Mouse (Mus musculus): ENCODE data around the gene Rxra.

Rxra gene

DNA sequence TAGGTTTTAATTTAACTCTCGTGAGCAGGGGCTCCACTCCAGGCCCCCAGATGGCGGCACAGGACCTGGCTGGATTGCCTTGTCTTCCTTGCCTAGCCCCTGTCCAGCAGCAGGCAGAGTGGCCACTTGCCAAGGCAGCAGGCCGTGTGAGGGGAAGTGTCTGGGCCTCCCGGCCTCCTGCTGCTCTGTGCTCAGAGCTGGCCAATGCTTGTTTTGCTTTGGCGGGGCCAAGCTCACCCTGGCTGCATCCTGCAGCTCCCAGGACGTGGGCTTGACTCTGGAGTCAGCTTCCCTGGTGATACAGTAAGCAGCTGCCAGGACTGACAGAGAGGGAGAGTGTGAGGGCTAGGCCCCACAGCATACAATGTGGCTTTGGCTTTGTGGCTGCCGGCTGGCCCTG is 23.3 kb downstream of the Rxra start:
- in situ Hi-C loops (cut with MboI; ENCODE audit: low sequenced_read_pairs) = no loop called here

DNA sequence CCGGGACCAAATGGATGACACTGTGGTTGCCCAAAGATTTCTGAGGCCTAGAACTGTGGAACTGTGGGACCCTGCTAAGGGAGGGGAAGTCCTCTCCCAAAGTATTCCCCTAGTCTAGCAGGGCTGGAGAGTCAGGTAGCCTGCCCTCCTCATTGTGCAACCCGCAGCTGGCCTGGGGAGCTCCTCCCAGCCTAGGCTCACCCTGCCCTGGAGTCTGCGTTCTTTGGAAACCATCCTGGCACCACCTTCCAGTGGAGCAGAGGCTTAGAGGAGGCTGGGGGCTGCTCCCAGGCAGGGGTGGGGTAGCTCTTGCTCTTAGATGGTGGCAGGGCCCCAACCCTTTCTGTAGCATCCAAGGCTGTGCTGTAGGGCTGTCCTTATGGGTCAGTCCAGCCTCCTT is 26.0 kb downstream of the Rxra start:
- in situ Hi-C loops (cut with MboI; ENCODE audit: low sequenced_read_pairs) = no loop called here

DNA sequence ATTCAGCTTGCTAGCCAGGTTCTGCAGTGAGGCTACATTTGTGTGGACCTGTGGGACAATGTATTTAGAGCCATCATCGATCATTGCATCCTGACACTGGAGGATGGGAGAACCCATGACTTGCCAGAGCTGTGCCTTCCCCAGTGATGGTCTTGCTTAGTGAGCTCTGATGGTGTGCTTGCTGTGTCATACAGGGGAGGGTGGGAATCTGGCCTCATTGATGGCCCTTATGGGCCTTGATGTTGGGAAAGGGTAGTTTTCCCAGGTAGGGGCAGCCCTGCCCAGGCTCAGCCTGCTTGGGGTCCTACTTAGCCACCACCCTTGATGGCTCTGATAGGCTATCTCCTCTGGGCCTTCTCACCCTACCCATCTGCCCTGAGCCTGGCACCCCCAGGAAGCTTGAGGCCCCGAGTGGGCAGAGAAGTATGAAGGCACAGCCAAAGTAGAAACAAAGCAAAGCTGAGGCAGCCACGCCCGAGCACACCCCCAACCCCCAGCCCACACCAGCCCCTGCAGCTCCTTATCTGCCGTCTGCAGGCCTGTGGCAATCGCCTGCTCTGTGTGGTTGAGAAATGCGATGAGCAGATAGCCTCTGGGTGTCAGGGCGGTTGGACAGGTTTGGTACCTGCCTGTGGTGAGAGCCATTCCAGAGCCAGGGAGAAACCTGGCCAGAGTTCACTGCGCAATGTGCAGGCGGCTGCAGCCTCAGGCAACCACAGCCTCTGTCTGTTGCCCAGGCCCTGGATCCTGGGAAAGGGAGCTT is 26.8 kb downstream of the Rxra start:
- in situ Hi-C loops (cut with MboI; ENCODE audit: low sequenced_read_pairs) = no loop called here

DNA sequence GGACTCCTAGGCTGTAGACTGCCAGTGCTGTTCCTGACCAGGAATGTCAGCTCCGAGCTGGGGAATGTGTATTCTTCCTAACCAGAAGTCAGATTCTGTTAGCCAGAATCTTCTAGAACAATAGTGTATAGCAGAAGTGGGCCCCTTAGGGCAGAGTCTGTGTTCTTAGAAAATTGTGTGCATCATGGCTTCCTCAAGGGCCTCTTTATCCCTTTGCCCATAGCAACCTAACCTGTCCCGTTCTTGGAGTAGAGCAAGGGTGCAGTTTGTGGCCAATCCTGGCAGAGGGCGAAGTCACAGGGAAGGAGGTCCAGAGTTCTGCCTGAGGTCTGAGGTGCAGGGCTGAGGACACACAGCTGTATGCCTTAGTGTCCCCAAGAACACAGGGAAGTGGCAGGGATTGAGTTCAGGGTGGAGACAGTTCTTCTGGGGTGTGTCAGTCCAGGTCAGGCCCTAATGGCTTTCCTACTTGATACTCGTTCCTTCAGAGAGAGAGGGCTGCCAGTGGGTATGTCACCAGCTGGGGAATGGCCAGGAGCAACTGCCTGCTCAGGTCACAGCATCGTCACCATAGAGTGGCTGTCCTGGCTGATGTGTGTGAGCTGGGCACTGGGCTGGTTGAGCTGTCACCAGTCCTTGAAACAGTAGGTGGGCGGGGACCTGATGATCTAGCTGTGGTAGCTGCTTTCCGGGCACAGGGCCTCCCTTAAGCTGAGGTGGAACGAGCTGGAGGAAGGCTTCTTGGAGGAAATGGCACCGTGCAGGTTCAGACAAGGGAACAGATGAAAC is 27.8 kb downstream of the Rxra start:
- in situ Hi-C loops (cut with MboI; ENCODE audit: low sequenced_read_pairs) = no loop called here

- in situ Hi-C loops (cut with MboI; ENCODE audit: low sequenced_read_pairs) = no loop called here
Observed at GRCm38 (mm10) chr2:27704641-27705040, 28.4 kb downstream of the Rxra start.

DNA sequence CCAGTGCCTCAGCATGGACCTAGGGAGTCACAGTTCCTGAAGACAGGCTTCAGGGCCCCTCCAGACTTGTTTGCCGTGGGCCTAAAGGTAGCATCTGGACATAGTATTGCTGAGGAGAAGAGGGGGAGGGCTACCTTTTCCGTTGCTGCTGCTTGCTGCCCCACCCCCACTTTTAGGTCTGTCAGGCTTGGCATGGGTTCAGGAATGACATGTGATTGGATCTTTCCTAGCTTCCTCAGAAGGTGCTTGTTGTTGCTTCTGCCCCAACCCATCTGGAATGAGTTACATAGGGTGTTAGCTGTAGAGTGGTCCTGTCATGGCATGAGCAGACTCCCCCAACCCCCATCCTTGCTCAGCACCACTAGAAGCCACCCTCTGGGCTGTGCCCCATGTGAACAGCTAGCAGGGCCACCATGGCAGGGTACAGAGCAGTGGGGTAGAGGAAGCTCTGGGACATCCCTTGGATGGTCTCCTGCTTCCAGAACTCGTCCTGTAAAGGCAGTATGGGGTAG is 34.7 kb downstream of the Rxra start:
- in situ Hi-C loops (cut with MboI; ENCODE audit: low sequenced_read_pairs) = no loop called here

DNA sequence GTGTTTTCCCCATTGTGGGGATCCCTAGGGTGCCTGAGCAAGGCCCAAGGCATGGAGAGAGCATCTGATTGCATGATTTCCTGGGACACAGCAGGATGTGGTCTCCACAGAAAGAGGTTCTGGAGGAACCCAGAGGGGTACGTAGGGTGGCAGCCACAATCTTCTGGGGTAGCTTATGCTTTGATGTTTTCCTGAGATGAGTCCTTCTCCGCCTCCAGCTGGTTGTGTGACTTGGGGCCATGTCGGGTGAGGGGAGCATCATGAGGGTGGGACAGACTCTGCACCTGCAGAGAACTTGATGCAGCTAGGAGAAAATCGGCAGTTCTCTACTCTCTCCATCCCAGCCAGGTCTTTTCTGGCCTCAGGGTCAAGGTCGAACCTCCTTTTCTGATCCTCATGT is 36.4 kb downstream of the Rxra start:
- in situ Hi-C loops (cut with MboI; ENCODE audit: low sequenced_read_pairs) = no loop called here

DNA sequence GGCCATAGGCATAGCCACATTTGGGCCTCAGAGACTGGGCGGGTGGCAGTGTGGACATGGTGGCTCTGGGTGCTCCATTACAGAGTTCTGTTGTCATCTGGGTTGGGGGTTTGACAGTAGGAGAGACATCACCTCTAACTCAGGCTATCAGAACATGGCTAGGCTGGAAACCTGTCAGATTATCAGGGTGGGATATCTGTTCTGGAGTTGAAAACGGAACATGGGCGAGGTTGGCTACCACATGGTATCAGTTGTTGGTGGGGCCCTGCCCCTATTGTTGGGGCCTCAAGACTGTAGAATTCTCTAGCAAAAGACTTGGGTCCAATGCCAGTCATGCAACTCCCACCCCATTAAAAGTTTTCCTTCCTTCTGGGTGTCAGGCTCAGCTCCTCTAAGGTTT is 37.1 kb downstream of the Rxra start:
- in situ Hi-C loops (cut with MboI; ENCODE audit: low sequenced_read_pairs) = no loop called here

DNA sequence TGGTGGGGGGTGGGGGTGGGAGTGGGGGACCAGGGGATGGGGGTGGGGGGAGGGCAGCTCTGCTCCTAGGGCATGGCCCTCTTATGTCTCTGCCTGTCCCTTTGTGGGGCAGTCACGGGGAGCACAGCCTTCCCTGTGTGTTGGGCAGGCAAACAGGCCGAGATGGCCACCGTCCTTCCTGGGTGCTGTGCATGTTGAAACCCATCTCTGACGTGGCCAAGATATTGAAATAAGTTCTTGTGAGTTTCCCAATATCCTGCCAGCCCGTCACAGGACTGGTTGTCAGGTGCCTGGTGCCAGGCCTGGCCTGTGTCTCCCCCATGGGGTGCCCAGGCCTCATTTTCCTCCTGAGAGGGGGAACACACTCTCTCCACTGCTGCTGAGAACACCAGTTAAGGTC is 37.9 kb downstream of the Rxra start:
- in situ Hi-C loops (cut with MboI; ENCODE audit: low sequenced_read_pairs) = no loop called here

GRCm38 (mm10) chr2:27715221-27715620 is 39.0 kb downstream of the Rxra start:
- in situ Hi-C loops (cut with MboI; ENCODE audit: low sequenced_read_pairs) = no loop called here

DNA sequence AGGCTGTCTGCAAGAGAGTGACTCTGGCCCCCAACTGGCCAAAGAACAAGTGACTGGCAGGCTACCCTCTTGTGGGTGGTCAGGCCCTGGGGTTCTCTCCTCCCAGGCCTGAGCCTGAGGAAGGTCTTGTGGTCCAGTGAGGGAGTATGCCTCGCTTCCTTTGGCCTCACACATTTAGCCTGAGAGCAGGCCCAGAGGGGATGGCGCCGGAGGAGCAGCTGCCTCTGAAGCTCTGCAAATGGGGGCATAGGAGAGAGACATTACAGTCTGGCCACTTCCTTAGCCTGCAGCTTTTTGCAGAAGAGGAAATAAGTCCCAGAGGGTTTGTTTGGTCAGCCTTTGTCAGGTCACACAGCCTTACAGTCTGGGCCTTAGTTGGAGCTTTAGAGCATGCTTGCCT is 40.1 kb downstream of the Rxra start:
- in situ Hi-C loops (cut with MboI; ENCODE audit: low sequenced_read_pairs) = no loop called here

GRCm38 (mm10) chr2:27718191-27718590 is 42.0 kb downstream of the Rxra start:
- in situ Hi-C loops (cut with MboI; ENCODE audit: low sequenced_read_pairs) = no loop called here

GRCm38 (mm10) chr2:27719601-27720000 is 43.4 kb downstream of the Rxra start:
- in situ Hi-C loops (cut with MboI; ENCODE audit: low sequenced_read_pairs) = no loop called here

DNA sequence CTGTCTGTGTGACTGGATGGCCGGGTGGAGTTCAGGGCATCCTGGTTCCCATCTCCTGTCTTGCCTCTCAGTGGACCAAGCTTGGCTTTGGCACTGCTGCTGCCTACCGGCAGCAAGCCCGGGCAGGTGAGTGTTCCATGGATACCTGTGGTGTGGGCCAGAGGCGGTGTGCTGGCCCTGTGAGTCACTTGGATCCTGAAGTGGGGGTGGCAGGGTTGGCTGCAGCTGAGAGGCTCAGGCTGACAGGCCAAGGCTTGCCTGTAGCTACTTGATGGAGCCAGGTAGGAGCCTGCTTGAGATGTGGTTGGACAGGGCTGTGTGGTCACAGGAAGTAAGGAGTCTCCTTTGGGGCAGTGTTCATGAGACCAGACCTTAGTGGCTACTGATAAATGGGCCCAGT is 45.4 kb downstream of the Rxra start:
- in situ Hi-C loops (cut with MboI; ENCODE audit: low sequenced_read_pairs) = no loop called here

DNA sequence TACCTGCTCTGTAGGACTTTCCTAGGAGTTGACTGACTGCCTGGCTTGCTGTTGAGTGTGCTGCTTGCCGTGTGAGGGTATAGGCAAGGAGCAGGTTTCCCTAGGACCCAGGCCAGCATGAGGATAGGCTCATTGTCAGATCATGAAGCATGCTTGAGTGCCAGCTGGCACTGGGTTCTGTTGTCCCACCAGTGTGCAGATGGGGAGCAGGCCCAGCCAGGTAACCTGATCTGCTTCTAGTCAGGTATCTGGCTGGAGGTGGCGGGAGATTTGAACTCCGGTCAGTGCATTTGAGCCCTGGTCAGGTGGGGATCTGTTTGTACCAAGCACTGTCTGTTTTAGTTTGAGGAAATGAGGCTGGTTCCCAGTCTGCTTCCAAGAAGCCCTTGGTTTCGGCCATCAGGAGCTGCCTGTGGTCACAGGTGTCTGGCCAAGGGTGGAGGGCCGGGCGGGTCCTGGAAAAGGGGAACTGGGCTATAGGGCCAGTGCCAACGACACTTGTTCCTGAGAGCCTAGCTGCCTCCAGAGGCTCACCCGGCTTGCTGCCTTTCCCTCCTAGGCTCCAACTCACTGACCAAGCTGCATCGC is 48.6 kb downstream of the Rxra start:
- in situ Hi-C loops (cut with MboI; ENCODE audit: low sequenced_read_pairs) = no loop called here

DNA sequence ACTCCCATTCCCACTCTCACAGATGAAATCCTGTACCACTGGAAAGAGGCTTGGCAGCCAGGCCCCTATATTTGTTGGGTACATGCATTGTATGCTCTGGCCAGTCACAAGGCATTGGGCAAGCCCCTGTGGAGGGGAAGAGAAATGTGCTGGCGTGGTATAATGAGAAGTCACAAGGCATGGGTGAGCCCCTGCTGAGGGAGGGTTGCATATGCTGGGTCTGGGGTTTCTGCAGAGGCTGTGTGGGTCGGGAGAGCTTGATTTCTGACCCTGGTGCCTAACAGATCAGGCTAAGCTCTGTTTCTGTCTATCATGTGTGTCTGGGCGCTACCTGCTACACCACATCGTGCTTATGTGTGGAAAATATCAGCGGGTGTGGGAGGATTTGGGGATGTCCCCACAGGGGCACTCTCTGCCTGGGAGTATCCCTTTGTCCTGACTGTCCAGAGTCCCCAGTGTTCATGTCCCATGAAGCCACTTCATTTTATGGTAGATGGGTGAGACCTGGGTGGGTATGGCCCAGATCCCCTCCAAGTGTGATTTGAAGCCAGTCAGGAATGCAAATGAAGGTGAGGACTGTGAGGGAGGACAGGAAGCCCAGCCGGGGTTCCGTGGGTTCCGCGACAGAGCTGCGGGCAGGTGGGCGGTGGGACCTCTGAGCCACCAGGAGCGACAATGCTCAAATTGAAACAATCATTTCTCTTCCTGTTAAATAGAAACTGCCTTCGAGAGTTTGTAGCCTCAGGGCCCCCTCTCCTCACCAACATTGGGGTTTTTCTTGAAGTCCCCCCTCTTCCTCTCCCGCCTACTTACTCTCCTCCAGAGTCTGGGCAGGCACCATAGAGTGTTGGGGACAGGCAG is 52.0 kb downstream of the Rxra start:
- in situ Hi-C loops (cut with MboI; ENCODE audit: low sequenced_read_pairs) = no loop called here

DNA sequence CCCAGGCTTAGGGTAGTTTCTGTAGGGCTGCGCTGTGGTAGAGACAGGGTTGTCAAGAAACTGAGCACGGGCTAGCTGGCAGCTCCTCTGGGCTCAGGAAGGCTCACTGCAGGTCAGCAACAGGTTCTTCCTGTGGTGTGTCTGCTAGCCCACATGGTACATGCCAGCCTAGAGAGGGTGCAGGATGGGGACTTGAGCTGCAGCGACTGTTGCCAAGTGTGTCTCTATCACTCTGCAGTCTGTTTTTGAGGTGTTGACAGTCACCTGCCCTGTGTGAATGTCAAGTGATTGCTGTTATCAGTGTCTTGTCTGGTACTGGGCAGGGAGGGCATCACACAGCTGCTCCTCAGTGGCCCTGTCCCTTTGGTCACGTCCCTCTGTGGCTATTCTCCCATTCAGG is 52.8 kb downstream of the Rxra start:
- in situ Hi-C loops (cut with MboI; ENCODE audit: low sequenced_read_pairs) = no loop called here

DNA sequence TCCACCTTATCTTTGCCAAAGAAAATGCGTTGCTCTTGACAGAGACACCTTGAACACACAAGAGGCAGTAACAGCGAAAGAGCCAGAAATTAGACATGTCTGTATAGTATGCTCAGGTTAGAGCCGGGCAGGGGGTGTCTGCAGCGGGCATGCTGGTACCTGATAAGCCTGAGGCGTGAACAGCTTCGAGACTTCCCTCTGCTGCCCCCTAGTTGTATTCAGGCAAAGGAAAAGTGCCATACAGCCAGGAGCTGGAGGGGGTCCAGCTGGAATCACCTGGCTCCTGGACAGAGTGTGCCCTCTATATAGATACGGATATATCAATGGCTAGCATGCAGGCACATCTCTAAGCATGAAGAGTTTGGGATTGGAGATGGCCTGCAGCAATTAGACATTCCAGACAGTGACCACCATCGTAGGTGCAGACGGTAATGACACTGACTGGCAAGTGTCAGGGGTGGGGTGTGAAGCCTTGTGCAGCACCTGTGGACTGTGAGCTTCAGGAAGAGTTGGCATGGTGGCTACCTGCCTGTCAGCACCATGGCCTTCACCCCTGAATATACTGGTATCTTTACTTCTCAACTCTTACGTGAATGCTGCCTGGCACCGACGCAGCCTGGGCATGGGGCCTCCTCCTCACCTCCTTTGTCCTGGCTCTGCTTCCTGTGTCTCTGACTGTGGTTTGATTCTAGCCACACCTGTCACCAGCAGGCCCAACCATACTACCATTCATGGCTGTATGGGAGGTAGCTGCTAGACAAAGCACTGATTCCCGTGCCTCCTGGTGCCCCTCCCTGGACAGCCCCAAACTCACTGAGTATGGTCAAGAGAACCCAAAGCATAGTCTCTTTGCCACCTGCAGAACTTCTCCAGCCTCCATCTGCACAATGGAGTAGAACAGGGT is 54.0 kb downstream of the Rxra start:
- in situ Hi-C loops (cut with MboI; ENCODE audit: low sequenced_read_pairs) = no loop called here

GRCm38 (mm10) chr2:27733021-27733420 is 56.8 kb downstream of the Rxra start:
- in situ Hi-C loops (cut with MboI; ENCODE audit: low sequenced_read_pairs) = no loop called here

DNA sequence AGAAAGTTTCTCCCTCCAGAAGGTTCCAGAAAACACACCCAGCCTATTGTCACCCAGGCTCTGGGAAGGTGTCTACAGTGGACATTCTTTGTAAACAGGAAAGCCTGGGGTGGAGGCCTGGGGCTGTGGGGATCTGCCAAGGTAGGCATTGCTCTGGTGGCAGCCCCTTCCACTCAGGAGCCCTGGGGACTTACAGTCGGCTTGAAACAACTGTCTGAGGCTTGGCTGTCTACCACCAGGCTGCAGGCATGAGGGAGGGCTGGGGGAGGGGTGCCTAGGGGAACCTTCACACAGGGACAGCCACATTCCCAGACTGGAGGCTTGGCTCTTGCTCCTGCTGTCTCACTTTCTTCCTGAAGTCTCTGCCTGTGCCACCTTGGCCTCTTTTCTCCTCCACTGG is 58.1 kb downstream of the Rxra start:
- in situ Hi-C loops (cut with MboI; ENCODE audit: low sequenced_read_pairs) = no loop called here
